Mouse (Mus musculus) A20 (cell line): ENCODE measurements at regions not wholly inside any gene's neighbourhood (a gene's known extent, or its start where the extent isn't known, plus 50 kb on each side); places are given as distances from the start of the nearest gene placed in this dataset.
A peak's percentile ranks its signal among the peaks of the same experiment; 100 is the strongest.

Source experiments
- DNase-seq: peaks from one replicate; pipeline ENCODE4 v3.0.0-alpha.2; 2011; ENCODE audit warnings: low read depth, low spot score

DNA sequence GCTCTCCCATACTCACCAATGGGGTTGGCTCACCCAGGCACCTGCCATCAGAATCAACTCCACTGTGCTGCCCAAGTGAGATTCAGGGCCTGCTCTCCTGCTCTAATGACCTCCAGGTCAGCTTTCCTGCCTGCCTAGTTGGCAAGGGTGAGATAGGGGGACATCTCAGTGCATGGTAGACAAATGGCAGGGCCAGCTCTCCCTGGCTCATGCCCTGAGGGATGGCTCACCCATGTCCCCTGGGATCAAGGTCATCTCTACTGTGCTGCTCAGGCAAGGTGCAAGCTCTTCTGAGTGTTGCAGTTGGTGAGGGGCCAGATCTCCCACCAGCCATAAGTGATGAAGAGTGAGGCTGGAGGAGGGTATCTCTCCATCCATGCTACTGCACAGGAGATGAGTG lies 161.2 kb downstream of the Diras2 start:
- no peak for DNase-seq

DNA sequence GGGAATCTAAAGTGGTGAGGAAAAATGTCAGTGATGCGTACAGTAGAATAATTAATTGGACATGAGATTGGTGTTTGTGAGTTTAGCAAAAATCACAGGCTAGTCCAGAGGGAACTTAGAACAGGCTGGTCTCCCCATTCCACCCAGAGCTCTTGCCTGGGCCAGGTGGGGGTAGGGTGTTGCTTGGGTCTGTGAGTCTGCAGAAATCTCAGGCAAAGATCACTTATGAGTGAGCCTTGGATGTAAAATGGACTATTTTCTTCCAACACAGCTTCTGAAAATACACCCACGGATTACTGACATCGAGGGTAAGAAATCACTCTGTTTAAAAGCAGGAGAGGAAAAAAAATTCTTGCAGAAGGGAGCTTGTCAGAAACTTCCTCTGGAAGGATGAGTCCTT lies 159.1 kb downstream of the Diras2 start:
- no peak for DNase-seq

DNA sequence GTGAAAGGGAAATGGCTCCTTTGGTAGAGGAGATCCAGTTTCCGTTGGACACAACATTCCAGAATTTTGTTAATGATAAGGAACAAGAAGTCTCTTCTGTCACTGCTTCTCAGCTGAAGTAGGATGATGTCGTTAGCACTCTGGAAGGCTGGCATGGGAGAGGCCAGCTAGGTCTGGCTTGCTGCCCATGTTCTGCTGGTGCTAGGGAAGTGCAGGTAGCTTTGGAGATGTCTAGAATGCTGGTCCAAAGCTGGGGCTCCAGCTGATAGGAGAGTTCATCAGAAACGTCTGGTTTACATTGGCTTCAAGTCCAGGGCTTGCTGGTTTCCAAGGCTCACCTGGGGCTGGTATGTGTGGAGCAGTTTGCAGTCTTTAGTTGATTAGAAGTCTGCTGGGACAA lies 156.3 kb downstream of the Diras2 start:
- DNase-seq: no peak

DNA sequence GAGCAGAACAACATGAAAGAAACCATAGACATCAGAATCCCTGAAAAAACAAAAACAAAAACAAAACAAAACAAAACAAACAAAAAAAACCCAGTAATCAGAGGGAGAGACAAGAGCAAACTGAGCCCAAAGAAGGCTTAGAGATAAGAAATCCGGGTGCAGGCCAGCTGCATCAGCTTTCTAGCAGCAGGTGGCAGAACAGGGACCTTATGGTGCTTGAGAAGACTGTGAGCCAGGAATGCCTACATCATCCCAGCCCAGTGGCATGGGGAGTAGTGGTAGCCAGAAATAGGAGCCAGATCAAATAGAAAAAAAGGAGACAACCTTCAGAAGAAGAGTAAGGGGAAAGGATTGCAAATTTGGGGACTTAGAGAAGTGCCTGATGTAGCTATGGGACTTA lies 152.8 kb downstream of the Diras2 start:
- DNase-seq: no peak

DNA sequence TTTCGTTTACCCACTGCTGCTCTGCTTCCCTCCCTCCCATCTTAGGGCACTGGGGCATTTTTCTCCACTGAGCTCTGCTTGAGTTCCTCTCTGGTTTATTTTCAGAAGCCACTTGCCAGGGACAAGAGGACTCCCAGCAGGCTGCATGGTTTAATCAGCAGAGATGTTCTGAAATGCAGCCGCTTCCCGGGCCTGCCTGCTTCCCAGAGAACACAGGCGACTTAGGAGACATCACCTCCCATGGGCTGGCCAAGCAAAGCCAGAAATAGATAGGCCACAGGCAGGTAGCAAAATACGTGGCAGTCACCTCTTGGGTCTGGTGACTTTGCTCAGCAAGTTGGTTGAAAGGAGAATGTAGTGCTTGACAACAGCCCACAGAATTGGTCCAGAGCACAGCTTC lies 141.8 kb downstream of the Diras2 start:
- DNase-seq: no peak

DNA sequence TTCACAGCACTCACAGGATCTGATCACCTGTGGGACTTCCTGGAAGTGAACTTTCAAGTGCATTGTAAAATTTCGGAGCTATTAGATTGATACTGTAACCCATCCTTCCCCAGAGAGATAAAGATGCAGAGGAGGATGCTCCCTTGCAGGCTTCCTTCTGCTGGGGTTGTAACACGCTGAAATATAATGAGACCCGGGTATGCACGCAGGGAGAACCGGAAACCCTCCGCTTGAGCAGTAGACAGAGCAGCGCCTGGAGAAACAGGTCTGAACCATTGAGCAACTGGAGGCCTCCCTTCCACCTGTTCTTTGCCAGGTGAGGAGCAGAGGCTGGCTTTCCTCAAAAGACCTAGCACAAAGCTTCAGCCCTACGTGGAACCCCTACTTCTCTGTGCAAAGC lies 135.3 kb downstream of the Diras2 start:
- DNase-seq: no peak

DNA sequence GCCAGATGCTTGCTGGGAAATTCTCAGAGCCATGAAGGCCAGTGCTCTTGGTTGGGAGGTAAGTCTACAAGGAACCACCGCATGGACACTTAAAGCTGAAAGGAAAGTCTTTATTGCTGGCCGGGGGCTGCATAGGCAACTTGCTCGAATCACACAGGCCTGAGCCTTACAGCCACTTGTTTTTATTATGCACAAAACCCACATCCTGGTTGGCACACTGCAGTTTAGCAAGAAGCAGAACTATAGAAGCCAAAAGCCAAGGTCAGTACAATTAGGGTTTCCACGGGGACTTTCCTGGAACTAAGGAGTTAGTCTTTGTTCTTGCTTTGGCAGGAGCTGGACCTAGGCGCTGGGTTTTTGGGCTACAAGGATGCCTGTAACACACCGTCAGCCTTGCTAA lies 132.7 kb downstream of the Diras2 start:
- no peak for DNase-seq

DNA sequence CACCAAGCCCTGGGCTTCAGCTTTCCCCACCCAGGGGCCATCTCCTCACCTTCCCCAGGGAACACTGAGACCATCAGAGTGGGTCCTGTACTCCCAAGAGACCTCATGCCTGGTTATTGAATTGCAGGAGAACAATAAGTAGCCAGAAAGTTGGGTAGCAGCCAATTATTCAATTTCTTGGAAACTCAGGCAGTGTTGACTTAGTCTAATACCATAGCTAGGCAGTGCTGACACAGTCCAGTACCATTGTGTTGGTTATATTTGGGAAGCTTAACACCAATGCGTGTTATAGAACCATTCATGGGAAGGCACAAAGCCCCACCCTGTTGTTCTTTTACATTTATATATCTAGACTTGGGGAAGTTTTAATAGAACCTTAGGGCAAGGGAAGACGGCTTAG lies 131.9 kb downstream of the Diras2 start:
- no peak for DNase-seq

DNA sequence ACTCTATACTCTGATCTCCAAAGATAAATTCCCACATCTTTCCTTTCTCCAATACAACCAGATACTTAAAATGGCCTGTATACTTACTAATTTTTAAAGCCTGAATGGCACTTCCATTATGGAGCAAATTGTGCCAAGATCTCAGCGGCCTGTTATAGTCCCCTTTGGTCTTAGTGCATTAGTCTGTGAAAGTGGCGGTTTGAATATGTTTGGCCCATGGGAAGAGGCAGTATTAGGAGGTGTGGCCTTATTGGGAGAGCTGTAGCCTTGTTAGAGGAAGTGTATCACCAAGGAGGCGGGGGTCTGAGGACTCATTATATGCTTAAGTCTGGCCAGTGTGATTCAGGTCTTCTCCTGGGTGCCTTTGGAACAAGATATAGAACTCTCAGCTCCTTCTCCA lies 127.3 kb downstream of the Diras2 start:
- DNase-seq: no peak

DNA sequence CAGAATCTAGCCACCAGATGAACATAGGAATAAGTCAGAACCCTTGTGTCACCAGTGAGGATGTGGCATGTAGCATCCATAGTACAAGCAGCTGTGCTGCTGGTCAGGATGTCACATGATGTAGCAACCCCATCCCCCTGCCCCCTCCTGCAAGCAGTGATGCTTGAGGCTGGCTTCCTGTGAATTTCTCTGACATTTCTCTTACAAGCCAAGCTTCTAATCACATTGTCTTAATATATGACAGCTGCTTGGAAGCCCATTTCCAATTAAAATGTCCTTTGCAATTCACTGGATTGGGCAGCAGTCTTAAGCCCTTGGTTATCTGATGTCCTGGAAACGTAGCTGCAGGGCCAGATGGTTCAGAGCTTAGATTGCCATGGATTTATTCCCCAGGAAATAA lies 114.8 kb downstream of the Diras2 start:
- DNase-seq: no peak

DNA sequence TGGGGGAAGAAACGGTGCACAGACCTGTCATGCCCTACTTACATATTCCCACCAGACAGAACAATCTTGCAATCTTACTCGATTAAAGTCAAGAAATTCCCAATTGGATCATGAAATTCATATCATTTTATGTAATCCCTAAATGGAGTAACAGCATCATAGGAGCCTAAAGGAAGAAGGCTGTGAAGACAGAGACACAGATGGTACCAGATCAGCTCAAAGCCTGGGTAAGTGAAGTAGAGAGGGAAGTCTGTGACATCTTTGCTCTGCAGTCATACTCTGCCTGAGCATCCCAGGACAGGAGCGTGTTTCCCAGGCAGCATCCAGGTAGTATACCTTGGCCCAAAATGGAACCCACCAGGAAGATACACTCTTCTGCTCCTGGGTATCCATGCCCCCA lies 108.6 kb downstream of the Diras2 start:
- DNase-seq: no peak

DNA sequence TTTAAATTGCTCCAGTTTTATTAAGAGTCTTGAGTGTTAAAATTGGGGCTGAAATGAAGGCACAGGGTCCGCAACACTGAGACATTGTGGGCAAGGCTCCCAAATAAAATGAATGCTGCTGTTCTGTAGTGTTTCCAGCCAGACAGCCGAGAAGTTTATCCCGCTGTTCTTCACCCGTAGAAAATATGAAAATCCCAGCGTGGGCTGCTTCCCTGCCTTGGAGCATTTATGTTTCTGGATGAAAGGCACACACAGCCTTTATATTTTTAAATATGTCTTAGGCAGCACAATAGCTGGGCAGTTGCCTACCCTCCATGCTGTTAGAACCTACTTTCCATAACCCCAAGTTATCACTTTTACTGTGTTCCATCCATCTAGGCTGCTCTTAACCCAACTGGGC lies 102.6 kb downstream of the Diras2 start:
- DNase-seq: no peak

DNA sequence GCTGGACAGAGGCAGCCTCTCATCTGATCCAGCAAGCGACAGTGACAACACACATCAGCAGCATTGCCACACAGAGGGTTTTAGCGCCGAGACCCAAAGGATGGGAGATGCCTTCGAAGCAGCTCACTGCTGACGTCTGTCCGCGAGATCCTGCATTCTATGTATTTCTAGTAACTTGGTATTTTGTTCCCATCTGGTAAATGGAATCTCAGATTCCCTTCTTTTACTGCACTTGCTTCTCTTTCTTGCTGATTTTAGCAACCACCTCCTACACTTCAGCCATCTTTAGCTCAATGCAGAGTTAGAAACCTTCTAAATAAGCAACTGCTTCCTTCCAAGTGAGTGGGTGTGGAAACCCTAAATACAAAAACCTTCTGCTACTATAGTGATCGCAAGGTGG lies 94.3 kb downstream of the Diras2 start:
- no peak for DNase-seq

DNA sequence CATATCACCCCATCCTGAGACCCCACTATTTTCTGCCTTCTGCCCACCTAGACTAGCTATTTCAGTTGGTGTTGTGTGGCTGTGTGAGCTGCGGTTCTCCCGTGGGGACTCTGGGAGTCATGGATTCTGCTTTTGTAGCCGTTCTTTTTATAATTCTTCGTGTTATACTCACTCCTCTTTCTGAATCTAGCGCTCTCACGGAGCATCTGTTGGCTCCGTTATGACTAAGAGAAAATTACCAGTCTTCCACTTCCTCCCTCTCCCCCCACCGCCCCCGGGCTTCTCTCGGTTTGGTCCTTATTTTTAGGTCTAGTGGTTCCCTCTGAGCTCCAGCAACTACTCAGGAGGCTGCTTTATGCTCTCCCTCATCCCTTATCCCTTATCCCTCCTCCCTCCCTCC lies 85.6 kb downstream of the Diras2 start:
- peak; percentile 64 for DNase-seq

DNA sequence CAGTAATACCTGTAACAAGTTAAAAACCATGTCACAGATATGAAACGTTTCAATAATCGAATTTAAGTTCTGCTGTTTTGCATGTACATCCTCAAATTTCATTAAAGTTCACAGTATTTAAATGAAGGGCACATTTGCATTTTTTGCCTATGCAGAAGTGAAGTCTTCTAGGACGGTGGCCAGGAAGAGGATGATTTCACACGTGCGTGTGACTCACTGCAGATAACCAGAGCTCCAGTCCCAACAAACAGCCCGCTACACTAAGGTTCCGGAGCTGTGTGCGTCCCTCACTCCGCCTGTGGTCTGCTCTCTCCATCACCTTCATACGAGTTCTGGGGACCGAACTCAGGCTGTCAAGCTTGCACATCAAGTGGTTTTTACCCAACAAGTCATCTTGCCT lies 82.2 kb downstream of the Diras2 start:
- DNase-seq: no peak

DNA sequence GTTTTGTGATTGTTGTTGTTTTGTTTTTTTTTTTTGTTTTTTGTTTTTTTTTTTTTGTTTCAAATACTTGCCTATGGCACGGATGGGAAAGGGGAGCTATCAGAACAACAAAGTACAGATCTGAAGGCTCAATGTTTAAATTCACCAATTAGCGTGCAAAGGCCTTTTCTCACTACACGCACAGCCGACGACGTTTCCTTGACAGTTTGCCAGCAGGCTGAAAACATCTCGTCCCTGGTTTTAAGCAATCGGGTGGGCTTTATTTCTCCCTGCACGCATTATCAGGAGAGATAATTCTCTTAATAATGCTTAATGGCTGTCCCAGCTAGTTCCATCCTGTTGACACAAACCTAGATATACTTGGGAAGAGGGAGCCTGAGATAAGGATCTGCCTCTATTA lies 79.6 kb downstream of the Diras2 start:
- DNase-seq: no peak

DNA sequence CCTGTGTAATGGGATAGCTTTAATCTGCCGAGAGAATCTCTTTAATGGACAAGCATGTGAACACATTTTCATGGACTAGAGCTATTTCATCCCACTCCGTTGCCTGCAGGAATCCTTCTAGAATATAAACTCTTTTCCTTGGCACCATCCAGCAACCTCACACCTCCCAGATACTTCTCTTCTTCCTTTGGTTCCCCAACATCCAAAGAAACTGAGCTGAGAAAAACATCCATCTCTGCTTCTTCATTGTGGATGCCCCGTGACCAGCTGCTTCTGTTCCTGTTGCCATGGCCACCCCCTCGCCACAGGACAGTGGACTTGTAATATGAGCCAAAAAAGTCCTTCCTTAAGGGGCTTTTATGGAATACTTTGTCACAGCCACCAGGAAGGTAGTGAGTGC lies 78.8 kb downstream of the Diras2 start:
- DNase-seq: no peak
